Mouse (Mus musculus) spleen, adult 12 weeks (tissue): ENCODE results near the gene Soat1.
"Not testable (repeated sequence)": the region's sequence is repeated elsewhere in the genome, so short reads cannot be mapped to it uniquely, and the experiment has no call there.

Experiments
- DNase-seq: peaks from one replicate; pipeline ENCODE4 v3.0.0; 2022; ENCODE audit warnings: low spot score

The Soat1 gene

DNA sequence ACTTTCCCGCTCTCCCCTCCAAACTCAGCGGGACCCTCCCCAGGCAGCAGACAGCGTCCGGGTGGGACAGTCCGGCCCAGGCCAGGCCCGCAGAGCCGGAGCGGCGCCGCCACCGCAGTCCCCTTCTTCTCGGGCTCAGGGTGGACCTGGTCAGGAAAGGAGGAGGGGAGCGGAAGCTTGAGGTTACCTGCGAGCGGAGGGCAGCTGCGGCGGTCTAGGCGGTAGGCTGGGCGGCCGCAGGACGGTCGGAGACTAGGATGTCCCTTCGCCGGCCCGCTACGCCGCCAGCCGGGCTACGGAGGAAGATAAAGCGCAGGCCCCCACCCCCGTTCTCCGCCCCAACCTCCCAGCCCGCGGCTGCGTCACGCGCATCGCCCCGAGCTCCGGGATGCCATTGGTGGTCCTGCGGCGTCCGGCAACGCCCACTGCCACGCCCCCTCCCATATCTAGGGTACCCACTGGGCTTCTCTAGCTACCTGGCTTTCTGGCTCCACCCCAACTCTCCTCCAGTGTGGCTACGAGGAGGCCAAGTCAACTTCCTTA, at the start of gene Soat1:
Gene Soat1 (minus strand): TSS at position 371 of the 543 bp plus-strand sequence.
- DNase-seq = peak; percentile 67

DNA sequence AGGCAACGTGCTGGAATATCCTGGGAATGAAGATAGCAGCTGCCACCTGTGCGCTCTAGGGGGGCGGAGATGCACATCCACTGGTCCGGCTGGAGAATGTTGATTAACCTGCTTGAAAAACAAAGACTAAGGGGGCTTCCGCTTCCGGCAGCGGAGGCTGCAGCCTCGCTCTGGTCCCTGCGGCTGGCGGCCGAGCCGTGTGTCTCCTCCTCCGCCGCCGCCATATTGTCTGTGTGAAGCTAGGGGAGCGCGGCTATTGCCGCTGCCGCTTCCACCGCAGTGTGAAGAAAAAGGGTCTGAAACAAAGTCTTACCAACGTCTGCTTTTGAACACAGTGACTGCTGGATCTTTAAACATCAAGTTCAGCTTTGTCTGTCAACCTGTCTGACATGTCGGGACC, 49.7 kb upstream of the Soat1 start, which contains the start of gene Gm10031:
Gene Gm10031 (plus strand): TSS at position 171 of the 400 bp plus-strand sequence.
- not testable (repeated sequence) for DNase-seq

DNA sequence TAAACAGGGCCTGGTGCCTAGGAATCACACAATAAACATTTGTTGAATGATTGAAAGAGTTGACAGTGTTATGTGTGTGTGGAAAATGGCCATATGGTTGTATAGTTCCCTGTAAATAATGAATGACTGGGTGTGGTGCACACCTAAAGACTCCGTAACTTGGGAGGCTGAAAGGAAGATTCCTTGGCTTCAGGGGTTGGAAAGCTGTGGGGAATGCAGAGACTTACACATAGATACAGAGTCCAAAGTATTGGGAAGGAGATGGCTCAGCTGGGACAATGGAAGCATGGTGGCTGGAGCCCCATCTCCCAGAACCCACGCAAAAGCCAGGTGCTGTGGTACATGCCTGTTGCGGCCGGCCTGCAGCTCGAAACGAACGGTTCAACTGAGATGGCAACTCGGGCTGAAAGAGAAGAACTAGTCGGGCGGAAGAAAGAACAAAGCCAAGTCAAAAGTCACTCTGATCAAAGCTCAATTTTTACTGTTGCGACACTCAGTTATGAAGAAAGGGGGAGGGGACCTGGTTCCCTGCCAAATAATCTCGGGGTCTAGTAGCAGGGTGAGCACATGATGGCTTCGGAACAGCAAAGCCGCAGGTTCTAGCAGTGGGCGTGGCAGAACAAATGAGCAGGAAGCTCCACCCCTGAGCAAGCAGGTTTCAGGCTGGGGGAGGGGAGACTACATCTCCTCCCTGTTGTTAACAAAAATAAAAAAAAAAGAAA, 47.8 kb upstream of the Soat1 start:
- DNase-seq = no peak

- DNase-seq = no peak
Measured at GRCm38 (mm10) chr1:156520136-156520780, 46.1 kb upstream of the Soat1 start.

GRCm38 (mm10) chr1:156507753-156508152, 33.6 kb upstream of the Soat1 start:
- no peak for DNase-seq

- no peak for DNase-seq
Measured at GRCm38 (mm10) chr1:156505901-156506300, 31.8 kb upstream of the Soat1 start.

GRCm38 (mm10) chr1:156504945-156505523, 30.9 kb upstream of the Soat1 start:
- DNase-seq = no peak

GRCm38 (mm10) chr1:156496910-156497309, 22.8 kb upstream of the Soat1 start:
- no peak for DNase-seq

DNA sequence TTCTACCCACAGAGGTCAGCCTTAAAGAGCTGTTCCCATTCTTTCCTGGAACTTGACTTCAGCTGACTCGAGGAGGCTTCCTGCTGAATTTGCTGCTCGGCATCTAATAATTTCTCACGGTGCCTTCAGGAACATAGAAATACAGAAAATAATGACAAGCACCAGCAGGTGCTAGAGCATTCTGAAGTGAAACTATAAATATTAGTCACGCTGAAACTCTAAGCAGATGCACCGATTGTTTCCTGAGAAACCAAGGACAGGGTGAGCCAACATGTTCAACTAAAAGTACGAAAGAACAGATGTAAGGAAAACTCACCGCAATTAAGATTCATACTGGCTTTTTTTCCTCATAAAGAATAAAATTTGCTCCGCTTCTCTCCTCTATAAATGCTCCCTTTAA, 20.9 kb upstream of the Soat1 start:
- no peak for DNase-seq

- DNase-seq = no peak
Measured at GRCm38 (mm10) chr1:156491226-156491796, 17.2 kb upstream of the Soat1 start.

DNA sequence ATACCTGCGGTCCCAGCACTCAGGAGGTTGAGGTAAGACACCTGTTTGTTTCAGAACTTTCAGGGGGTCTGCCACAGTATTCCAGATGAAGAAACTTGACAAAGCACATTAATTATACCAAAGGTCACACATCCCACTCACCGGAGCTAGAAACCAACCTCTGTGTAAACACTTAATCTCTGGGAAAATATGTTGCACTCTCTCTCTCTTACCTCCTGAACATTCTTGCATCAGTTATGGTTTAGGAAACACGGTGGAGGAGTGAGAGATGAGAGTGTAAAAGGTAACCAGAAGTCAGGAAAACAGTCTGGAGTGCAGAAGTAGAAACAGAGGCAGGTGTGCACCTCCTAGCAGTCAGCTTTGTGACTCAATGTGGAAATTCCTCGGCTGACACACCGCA, 13.9 kb upstream of the Soat1 start:
- no peak for DNase-seq

DNA sequence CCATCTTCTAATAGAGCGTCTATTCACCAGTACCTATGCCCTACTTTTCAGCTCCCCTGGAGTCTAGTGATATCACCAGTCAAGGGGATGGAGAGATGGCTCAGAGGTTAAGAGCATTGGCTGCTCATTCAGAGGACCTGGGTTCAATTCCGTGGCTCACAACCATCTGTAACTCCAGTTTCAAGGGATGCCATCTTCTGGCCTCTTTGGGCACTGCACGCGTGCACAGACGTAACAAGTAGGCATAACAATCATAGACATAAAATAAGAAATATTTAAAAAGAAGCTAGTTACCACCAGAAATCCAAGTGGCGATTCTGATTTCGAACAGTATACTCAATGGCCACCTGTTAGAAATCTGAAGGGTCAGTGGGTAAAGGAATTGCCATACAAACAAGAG, 13.4 kb upstream of the Soat1 start:
- DNase-seq = no peak

DNA sequence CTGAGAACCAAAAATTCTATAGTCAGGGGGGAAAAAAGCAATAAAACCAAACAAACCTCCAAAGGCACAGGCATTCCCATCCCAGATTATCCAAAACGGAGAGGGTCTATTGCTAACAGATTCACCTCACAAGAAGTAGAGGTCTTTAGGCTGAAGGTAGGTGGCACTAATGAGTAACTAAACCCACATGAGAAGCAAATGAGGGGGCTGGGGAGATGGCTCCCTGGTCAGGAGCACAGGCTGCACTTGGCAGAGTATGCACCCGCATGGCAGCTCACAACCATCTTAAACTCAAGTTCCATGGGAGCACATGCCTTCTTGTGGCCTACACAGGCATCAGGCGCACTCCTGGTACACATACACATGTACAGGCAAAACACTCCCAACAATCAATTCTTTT, 7.7 kb upstream of the Soat1 start:
- no peak for DNase-seq

DNA sequence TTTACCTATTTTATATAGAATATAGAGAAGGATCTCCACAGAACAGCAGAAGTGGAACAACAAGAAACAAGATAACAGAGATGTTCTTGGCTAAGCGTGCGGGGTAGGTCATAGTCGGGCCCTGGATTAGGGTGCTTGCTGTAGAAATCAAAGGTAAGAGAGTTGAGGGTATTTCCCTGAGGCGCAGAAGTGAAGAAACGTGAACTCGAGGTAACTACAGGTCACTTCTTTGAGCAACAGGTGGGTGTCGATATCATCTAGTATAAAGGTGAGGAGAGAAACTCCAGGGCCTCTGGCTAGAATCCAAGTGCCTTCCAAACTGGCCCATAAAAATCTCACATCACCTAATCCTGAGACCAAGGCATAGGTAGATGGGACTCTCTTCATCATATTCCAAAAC, 2.4 kb upstream of the Soat1 start:
- DNase-seq = no peak

DNA sequence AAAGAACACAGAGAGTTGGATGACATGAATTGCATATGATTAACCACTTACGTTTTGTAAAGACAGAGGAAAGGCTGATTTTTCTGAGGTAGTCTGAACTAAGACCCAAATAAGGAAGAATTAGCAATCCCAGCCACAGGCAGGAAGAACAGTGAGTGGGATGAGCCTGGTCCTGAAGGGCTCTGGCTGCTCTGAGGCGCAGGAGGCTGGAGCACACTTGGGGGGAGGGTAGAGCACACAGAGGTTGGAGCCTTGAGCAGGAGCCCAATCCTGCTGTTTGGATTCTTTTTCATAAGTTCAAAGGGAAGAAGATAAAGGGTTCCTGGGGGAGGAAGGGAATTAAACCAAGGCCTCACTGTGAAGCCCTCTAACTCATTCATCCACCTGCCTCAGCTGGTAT, 1.9 kb upstream of the Soat1 start:
- DNase-seq = no peak

GRCm38 (mm10) chr1:156474854-156475253, 723 bp upstream of the Soat1 start:
- no peak for DNase-seq

- DNase-seq = no peak
Measured at GRCm38 (mm10) chr1:156473003-156473402, 1.1 kb downstream of the Soat1 start.

DNA sequence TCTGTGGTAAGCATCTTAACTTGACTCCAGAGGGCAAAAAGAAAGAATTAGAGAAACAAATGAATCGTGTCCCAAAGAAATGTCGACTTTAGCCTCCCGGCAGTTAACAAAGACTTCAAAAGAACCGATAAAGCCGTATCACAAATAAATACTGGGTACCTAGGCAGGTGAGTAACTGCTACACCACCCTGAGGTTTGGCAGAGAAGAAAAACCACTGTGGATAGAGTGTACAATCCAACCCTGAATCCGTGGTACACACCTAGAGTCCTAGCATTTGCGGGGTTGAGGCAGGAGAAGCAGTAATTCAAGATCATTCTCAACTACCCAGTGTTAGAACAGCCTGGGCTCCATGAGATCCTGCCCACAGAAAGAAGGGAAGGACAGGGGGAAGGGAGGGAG, 2.2 kb downstream of the Soat1 start:
- no peak for DNase-seq

DNA sequence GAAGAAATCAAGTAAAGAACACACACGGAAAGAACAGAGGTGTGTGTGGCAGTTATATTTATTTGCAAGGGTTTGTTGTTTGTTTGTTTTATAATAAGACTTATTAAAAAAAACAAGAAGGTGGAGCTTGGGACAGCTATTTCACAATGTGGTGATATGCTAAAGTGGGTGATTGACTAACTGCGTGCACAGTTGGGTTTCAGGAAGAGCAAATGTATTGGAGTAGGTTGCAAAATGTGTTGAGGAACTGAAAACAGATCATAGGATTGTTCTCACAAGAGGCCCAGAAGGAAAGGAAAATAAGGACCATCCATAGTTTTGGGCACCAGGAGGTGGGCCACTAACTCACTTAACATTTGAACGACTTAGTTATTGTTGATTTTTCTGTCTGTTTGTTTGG, 3.1 kb downstream of the Soat1 start:
- no peak for DNase-seq

- DNase-seq = no peak
Measured at GRCm38 (mm10) chr1:156470557-156470956, 3.6 kb downstream of the Soat1 start.

- DNase-seq = no peak
Measured at GRCm38 (mm10) chr1:156468576-156468975, 5.6 kb downstream of the Soat1 start.

DNA sequence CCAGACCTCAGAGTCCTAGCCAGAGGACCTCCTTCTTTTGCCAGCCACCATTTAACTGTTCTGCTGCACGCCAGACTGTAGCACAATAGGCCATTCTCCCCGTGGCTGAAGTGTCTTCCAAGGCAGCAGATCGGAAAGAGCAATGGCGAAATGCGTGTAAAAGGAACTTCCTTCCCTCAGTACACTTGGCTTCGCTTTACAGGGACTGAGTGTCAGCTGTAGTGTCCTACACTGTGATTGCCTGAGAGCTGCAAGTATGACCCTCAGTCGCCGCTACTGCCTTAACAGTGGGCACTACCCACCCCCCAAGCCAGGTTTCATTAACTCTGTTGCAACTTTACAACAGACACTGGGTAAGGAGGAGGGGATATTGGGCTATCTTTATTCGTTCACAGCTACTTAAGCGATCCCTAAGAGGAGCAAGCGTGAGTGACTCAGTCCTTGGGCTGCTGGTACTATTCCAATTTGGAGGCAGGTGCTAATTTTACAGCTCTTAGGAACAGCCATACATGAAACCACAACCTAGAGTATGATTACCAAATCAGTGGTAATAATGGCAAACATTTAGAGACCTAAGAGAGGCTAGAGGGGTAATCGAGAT, 6.4 kb downstream of the Soat1 start:
- DNase-seq = no peak
